Mouse (Mus musculus) hindbrain, embryonic 10.5 days (tissue): ENCODE measurements around the gene Ubr2. TPM values are rescaled to one million over a fixed set of nuclear protein-coding genes. Genes with fewer than 3 reads are reported as not detected.

Experiments
- DNase-seq: peaks from one replicate; pipeline ENCODE4 v3.0.0-alpha.2; 2017; ENCODE audit warnings: low spot score
- H3K27ac ChIP-seq: fragments of 300-500 bp; sonication (generic); 2 replicates; pipeline ENCODE4 v1.5.1; 2016; ENCODE audit warnings: mild to moderate bottlenecking, moderate library complexity
- H3K27me3 ChIP-seq: fragments of 300-500 bp; sonication (generic); 2 replicates; pipeline ENCODE4 v1.6.1; 2016; ENCODE audit warnings: mild to moderate bottlenecking; ENCODE audit not compliant: poor library complexity, insufficient read depth, severe bottlenecking
- H3K36me3 ChIP-seq: fragments of 300-500 bp; sonication (generic); 2 replicates; pipeline ENCODE4 v1.6.1; 2016; ENCODE audit warnings: mild to moderate bottlenecking, moderate library complexity
- H3K4me1 ChIP-seq: fragments of 300-500 bp; sonication (generic); replicated peaks from 2 replicates; pipeline ENCODE4 v1.6.1; 2016; ENCODE audit warnings: mild to moderate bottlenecking
- H3K4me3 ChIP-seq: fragments of 300-500 bp; sonication (generic); 2 replicates; pipeline ENCODE4 v1.5.1; 2016; ENCODE audit warnings: mild to moderate bottlenecking, moderate library complexity
- H3K9me3 ChIP-seq: fragments of 300-500 bp; sonication (generic); 2 replicates; pipeline ENCODE4 v1.6.1; 2016; ENCODE audit warnings: mild to moderate bottlenecking, moderate library complexity
- WGBS: fragments of 180-500 bp; shearing (Covaris S2); methylation state at CpG from one replicate; pipeline ENCODE4 v1.1.7; 2016; 5-methylcytosine and 5-hydroxymethylcytosine counted together
- polyA plus RNA-seq: library from polyadenylated mRNA; unstranded; fragments of >200 nt; fragmentation: Nextera tagmentation; extraction: Ambion mirVana; gene quantifications from 2 replicates; pipeline ENCODE4 v1.2.1, GENCODE M21; 2016

Gene Ubr2
- 16.7 and 17.6 TPM in 2 replicates for polyA plus RNA-seq

DNA sequence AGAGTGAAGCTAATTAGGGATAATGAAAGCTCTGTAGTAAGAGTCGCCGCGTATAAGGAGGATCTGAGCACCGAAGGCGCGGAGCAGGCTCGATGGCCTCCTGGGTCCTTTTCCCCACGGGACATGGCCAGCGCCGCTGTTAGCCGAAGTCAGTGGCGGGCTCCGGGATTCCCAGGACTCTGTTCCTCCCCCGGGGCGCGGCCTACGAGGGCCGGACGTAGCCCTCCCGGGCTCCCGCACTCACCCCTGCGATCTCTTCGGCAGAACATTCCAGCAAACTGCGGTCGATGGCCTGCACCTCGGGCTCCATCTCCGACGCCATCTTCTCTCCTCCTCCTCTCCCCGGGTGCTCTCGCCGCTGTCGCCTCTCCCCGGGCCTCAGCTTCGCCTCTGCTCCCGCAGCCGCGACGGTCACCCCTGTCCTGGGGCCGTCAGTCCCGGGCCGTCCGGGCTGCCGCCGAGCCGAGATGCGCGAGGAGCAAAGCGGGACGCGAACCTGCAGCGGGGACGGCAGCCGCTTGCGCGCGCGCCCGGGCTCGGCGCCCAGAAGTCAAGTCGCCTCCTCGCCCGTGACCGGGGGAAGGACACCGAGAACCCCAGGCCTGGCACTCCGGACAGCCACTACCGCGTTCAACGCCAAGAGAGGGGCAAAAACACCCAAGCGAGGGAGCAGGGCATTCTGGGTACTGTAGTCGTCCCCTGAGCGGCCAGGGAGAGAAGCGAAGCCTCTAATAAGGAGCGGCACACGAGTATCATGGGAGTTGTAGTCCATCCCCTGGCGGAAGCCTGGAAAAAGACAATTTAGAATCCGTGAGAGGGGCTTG, at the start of gene Ubr2:
Gene Ubr2 (minus strand): TSS at position 659 of the 824 bp plus-strand sequence.
- under 1% methylated on average over 77 of the region's 77 CpGs for WGBS
- H3K4me1 ChIP-seq = peaks cover 24% of the 10 kb centered on the region
- H3K27ac ChIP-seq = peak within 1 kb of the TSS; percentile 95
- peak within 1 kb of the TSS; percentile 74 for H3K4me3 ChIP-seq
- no peaks in the 10 kb centered on the region for H3K9me3 ChIP-seq
- H3K36me3 ChIP-seq = peaks cover 15% of the 10 kb centered on the region
- H3K27me3 ChIP-seq = no peaks in the 10 kb centered on the region
- peak; percentile 93 for DNase-seq

DNA sequence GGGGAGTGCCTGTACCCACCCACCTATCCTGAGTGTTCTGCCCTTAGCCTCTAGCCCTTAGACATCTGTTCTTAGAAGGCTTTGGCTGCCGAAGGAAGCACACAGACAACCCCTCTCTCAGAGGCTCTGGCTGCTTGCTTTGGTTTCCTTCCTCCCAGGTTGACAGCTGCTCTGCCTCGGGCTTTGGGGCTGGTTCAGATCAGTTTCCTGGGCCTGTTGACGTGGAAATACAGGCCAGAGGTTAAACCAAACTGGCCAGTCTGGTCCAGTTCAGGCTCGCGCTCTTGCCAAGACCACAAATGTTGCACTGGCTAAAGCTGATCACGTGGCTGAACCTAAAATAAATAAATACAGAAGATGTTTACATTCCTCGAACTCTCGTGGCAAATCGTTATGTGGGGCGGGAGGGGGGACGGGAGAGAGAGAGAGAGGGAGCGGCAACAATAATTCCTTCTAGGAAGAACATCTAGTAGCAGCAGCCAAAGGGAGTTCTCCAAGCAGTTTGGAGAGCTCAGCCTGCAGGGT, 49.5 kb upstream of the Ubr2 start:
- H3K4me1 ChIP-seq = no peaks in the 10 kb centered on the region; the same call in 1 of the 2 replicates
- H3K4me3 ChIP-seq = no peak overlapping the region
- peak; percentile 48 for DNase-seq
- H3K27ac ChIP-seq = peak overlapping the region; percentile 53; the same call in 1 of the 2 replicates
- no peaks in the 10 kb centered on the region for H3K36me3 ChIP-seq
- H3K27me3 ChIP-seq = no peaks in the 10 kb centered on the region
- peaks cover 6% of the 10 kb centered on the region for H3K9me3 ChIP-seq
- WGBS = 62% methylated on average over 12 of the region's 12 CpGs

DNA sequence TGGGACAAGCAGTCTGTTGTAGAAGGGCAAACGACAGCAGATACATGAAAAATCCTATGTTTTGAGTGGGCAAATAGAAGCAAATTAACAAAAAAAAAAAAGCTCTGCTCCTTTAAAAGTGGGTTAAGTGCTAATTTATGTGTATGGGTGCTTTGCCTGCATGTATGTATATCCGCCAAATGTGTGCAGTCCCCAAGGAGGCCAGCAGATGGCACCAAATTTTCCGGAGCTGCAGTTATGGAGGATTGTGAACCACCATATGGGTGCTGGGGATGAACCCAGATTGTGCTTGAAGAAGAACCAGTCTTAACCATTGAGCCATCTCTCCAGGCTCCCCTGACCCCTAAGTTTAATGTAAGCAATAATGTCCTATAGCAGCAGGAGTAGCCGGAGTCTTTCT, 47.6 kb upstream of the Ubr2 start:
- Histone ChIP-seq H3K4me1 (no peaks in the 10 kb centered on the region; the same call in 1 of the 2 replicates), H3K27me3 (no peaks in the 10 kb centered on the region), H3K4me3 (no peak overlapping the region), H3K27ac (no peak overlapping the region), H3K9me3 (peaks cover 6% of the 10 kb centered on the region), H3K36me3 (no peaks in the 10 kb centered on the region)
- DNase-seq = no peak
- 94% methylated on average over 4 of the region's 4 CpGs for WGBS

DNA sequence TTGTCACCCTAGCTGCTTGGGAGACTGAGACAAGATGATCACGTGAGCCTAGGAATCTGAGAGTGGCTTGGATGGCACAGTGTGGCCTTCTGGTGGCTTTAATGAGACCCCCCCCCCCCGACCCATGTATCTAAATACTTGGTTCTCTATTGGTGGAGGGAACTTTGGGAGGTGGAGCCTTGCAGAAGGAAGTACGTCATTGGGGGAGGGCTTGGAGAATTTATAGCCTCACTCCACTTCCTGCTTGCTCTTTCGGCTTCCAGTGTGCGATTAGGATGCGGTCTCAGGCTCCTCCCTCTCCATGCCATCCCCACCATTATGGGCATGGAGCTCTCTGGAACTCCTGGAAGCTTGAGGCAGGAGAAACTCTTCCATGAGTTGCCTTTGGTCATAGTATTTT, 46.1 kb upstream of the Ubr2 start:
- no peaks in the 10 kb centered on the region for H3K36me3 ChIP-seq
- no peak overlapping the region for H3K4me3 ChIP-seq
- WGBS = 82% methylated on average over 6 of the region's 6 CpGs
- no peak overlapping the region for H3K27ac ChIP-seq
- no peaks in the 10 kb centered on the region; the same call in 1 of the 2 replicates for H3K4me1 ChIP-seq
- no peaks in the 10 kb centered on the region for H3K27me3 ChIP-seq
- DNase-seq = no peak
- H3K9me3 ChIP-seq = peaks cover 6% of the 10 kb centered on the region

DNA sequence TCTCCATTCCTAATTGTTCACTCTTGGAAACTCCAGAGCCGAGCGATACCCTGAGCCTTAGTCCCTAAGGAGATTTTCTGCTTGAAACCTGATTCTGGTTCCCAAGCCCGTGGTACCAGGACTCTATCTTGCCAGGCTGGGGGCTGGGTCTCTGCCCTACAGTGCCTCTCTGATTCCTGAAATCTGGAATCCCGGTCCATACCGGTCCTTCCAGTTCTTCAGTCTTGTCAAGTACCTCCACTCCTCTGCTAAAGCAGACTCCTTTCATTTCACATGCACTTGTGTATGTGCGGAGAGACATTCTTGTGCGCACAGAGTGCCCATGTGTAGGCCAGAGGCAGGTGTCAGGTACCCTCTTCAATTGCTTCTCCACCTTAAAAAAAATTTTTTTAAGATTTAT, 44.8 kb upstream of the Ubr2 start:
- H3K27me3 ChIP-seq = no peaks in the 10 kb centered on the region
- H3K36me3 ChIP-seq = no peaks in the 10 kb centered on the region
- H3K4me3 ChIP-seq = no peak overlapping the region
- H3K9me3 ChIP-seq = peaks cover 6% of the 10 kb centered on the region
- no peak for DNase-seq
- no peaks in the 10 kb centered on the region; the same call in 1 of the 2 replicates for H3K4me1 ChIP-seq
- WGBS = 84% methylated on average over 7 of the region's 7 CpGs
- peak overlapping the region; percentile 16; the same call in 1 of the 2 replicates for H3K27ac ChIP-seq

DNA sequence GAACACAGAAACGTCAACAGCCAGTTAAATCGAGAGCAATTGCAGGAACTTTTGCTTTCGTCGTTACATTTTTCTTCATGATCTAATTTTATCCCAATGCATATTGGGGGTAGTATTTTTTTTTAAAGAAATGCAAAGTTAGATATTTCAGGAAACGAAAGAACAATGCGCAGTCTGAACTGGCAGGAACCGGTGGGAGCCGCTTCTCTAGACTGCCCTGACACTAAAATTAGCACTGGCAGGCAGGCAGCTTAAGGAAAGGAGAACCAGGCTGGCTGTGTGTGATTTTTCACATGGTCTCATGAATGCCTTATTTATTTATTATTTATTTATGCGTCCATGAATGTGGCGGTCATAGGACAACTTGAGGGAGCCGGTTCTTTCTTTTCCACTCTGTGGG, 44.3 kb upstream of the Ubr2 start:
- Histone ChIP-seq H3K36me3 (no peaks in the 10 kb centered on the region), H3K4me3 (no peak overlapping the region), H3K9me3 (peaks cover 6% of the 10 kb centered on the region), H3K4me1 (peaks cover 1% of the 10 kb centered on the region; the same call in 1 of the 2 replicates), H3K27ac (no peak overlapping the region; the same call in 1 of the 2 replicates), H3K27me3 (no peaks in the 10 kb centered on the region)
- 91% methylated on average over 11 of the region's 11 CpGs for WGBS
- DNase-seq = no peak

DNA sequence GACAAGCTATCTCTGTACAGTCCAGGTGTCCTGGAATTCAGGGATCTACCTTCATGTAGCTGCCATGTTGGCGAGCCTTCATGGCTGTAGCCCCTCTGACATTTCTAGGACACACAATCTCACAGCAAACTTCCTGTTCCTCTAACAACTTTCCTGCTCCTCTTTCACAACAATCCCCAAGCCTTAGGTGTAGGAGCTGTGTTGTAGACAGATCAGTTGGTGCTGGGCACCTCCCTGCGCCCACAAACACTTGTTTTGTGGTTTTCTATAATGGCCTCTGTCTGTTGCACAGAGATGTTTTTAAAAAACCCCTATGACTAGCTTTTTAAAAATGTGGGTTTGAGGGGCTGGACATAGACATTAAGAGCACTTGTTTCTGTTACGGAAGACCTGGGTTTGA, 40.3 kb upstream of the Ubr2 start:
- no peaks in the 10 kb centered on the region for H3K9me3 ChIP-seq
- 0 out of 2 replicates have a peak, but pooled peaks cover 8% of the 10 kb centered on the region for H3K4me1 ChIP-seq
- H3K27me3 ChIP-seq = no peaks in the 10 kb centered on the region
- 93% methylated on average over 3 of the region's 3 CpGs for WGBS
- H3K36me3 ChIP-seq = no peaks in the 10 kb centered on the region
- no peak for DNase-seq
- H3K4me3 ChIP-seq = no peak overlapping the region
- H3K27ac ChIP-seq = no peak overlapping the region

DNA sequence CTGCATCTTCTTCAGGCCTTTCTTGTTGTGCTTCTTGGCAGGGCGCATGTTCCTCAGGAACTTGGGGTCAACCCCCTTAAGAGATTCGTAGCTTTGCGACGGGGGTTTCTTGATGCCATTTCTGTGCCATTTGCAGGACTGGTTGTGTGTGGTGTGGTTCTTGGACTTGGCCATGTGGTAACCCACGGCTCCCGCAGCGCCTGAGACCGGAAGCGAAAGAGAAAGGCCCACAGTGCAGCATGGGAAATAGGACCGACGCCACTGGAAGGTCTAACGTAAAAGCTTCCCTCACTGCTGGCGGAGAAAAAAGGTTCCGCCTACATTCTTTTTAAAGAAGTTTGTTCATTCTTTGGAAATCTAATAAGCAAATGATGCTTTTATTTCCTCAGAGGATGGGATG, 32.5 kb upstream of the Ubr2 start:
- 95% methylated on average over 14 of the region's 14 CpGs for WGBS

DNA sequence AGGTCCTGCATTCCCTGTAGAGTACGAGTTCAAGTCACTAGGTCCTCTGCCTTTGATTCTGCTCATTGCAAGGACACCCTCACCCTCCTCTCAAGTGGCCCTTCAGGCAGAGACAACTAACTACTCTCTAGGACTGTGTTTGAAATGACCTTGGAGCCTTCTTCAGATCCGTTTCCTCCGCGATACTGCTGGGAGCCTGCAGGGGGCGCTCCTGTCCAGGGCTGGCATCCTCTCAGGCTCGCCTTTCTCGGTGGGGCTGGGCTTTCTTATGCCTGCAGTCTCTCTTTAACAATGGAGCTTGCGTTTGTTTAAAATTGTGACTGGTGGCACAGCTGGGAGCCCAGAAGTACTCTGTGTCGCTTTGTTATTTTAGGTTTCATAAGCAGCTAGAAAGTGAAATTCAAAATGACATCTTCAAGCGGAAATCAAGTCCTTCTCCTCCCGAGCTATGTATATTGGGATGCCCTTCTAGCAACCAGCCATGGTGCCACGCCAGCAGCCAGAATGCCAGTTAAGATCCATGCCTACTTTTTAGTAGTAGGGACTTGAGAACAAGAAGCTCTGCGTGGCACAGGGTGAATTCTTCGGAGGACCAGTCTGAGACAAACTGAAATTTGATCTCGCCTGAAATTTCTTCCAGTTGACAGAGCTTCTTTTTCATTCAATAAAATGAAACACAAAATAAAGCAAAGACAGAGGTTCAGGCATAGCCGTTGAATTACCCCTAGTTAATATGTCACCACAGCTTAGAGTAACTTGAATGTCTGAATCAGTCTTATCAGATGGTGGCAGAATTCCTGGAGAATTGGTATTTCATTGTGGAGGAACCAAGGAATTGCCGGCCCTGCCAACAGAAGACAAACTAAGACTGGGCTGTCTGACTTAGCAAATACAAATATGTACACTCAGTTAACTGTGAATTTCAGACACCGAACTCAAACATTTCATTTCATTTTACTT, 28.8 kb upstream of the Ubr2 start:
- no peaks in the 10 kb centered on the region for H3K27me3 ChIP-seq
- no peaks in the 10 kb centered on the region for H3K36me3 ChIP-seq
- WGBS = 28% methylated on average over 18 of the region's 18 CpGs
- H3K4me3 ChIP-seq = peak overlapping the region; percentile 28
- H3K9me3 ChIP-seq = 0 out of 2 replicates have a peak, but pooled peaks cover 3% of the 10 kb centered on the region
- H3K4me1 ChIP-seq = peaks cover 8% of the 10 kb centered on the region
- H3K27ac ChIP-seq = peak overlapping the region; percentile 59
- DNase-seq = peak; percentile 85

More for the DNA sequence above, 32.5 kb upstream of the Ubr2 start:
- no peaks in the 10 kb centered on the region for H3K36me3 ChIP-seq
- DNase-seq = no peak
- H3K9me3 ChIP-seq = 0 out of 2 replicates have a peak, but pooled peaks cover 3% of the 10 kb centered on the region
- no peaks in the 10 kb centered on the region for H3K27me3 ChIP-seq
- H3K27ac ChIP-seq = no peak overlapping the region
- peaks cover 8% of the 10 kb centered on the region for H3K4me1 ChIP-seq
- H3K4me3 ChIP-seq = no peak overlapping the region

DNA sequence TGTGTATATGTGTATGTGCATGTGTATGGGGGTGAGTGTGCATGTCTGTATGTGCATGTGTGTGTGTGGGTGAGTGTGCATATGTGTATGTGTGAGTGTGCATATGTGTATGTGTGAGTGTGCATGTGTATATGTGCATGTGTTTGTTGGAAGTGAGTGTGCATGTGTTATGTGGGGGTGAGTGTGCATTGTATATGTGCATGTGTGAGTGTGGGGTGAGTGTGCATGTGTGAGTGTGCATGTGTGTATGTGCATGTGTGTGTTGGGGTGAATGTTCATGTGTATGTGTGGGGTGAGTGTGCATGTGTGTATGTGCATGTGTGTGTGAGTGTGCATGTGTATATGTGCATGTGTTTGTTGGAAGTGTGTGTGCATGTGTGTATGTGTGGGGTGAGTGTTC, 24.2 kb upstream of the Ubr2 start:
- Histone ChIP-seq H3K9me3 (no peaks in the 10 kb centered on the region), H3K27me3 (peaks cover 2% of the 10 kb centered on the region; the same call in 1 of the 2 replicates), H3K4me3 (no peak overlapping the region), H3K4me1 (peaks cover 8% of the 10 kb centered on the region), H3K36me3 (no peaks in the 10 kb centered on the region), H3K27ac (no peak overlapping the region)
- DNase-seq = no peak

DNA sequence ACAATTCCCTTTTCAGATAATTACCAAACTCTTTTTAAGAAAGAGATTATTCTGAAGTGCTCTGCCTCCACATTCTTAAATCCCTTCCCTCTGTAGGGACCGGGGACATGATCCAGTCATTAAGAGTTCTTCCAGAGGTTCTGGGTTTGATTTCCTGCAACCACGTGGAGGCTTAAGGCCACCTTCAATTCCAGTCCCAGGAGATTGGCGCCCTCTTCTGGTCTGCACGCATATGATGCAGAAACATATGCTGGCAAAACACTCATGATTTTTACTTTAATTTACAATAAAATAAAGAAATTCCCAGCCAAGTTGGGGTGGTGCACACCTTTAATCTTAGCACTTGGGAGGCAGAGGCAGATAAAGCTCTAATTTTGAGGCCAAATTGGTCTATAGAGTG, 23.3 kb upstream of the Ubr2 start:
- peaks cover 3% of the 10 kb centered on the region; the same call in 1 of the 2 replicates for H3K27me3 ChIP-seq
- no peaks in the 10 kb centered on the region for H3K36me3 ChIP-seq
- no peak overlapping the region for H3K4me3 ChIP-seq
- no peak overlapping the region for H3K27ac ChIP-seq
- no peaks in the 10 kb centered on the region for H3K9me3 ChIP-seq
- WGBS = 3% methylated on average over 4 of the region's 4 CpGs
- DNase-seq = peak; percentile 37
- H3K4me1 ChIP-seq = peaks cover under 1% of the 10 kb centered on the region; the same call in 1 of the 2 replicates

DNA sequence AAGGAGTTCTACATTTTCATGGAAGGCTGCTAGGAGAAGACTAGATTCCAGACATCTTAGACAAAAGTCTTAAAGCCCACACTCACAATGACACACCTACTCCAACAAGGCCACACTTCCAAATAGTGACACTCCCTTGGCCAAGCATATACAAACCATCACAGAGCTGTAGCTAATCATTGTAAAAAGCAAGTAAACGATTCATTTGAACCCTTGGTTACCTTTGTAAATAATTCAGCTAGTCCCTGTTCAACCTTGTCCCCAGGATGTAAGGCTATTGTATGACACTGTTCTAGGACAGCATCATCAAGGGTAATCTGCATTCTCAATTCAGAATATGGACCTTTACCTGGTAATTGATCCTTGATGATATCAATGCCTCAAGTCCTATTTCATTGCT, 14.4 kb upstream of the Ubr2 start:
- no peaks in the 10 kb centered on the region for H3K36me3 ChIP-seq
- no peak overlapping the region for H3K27ac ChIP-seq
- WGBS = 77% methylated on average over 1 of the region's 1 CpGs
- no peak for DNase-seq
- no peaks in the 10 kb centered on the region for H3K9me3 ChIP-seq
- peaks cover 6% of the 10 kb centered on the region; the same call in 1 of the 2 replicates for H3K27me3 ChIP-seq
- H3K4me1 ChIP-seq = no peaks in the 10 kb centered on the region
- H3K4me3 ChIP-seq = no peak overlapping the region
